Mouse (Mus musculus) 416B (cell line): ENCODE measurements around the gene Galnt4.
A peak's percentile ranks its signal among the peaks of the same experiment; 100 is the strongest.

ENCODE experiments used
- DNase-seq: peaks from one replicate; pipeline ENCODE4 v3.0.0; 2011; ENCODE audit warnings: low read depth

Galnt4 gene

DNA sequence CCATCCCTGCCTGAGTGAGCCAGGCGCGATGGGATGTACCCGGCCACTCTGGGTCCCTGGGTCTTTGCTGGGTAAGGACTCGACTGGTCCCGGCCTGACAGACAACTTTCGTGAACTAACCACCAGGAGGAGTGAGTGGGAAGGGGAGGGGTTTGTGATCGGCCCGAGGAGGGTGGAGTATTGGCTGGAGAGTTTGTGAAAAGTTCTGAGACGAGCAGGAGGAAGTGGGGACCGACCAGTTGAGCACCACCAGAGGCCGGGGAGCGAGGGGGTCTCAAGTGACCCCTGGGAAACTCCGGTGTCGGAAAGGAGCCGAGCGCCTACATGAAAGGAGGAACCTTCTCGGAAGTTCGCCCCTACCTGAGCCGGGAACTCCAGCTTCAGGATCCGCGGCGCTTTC lies at the start of gene Galnt4:
Gene Galnt4 (plus strand): TSS at position 196 of the 400 bp plus-strand sequence.
- DNase-seq, result peak; percentile 92

DNA sequence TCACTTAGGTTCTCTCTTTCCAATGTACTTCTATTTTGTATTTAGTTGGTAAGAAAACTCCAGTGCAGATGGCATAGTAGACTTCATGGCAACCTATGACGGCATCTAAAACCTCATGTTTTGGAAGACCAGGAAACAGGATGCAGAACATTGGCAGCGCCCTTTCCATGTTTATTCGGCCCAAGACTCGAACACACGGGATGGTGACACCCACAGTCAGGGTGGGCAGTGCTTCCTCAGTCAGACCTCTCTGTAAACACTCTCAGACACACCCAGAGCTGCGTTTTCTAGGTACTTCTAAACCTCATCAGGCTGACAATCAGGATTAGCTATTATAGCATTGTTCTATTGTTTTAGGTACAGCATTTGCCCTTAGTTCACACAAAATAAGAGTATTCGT lies 47.4 kb upstream of the Galnt4 start:
- DNase-seq, result no peak

DNA sequence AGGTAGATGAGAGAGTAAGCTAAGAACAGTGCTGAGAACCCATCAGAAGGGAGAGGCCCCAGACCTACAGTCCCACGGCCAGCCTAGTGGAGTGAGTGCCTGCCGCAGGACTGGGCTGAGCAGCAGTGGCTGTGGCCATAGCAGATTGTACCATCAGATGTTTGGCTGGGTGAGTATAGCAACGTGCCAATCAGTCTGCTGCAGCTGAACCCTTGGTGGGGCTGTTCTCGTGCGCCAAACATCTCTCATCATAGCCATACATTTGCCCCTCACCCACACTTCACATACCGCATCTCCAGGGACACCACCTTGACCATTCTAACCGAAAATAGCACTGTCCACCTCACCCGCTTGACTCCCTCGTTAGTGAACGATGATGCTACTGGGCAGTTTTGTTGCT lies 46.5 kb upstream of the Galnt4 start:
- DNase-seq, result no peak

DNA sequence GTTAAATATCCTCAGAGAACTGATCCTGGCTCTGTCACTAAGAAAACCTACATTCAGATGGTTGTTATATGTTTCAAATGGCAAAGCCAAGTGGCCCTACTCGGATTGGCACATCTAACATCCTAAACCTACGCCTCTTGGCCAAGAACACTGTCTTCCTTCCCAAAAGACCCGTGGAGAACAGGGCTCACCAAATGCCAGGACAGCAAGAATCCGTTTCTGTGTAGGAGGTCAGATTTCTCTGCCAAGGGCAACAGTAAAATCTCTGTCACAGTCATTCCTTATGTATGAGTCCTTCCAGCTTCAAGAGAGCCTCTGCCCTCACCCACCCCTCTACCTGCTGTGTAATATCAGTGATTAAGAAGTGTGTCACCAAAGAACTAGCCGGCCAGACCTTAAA lies 45.4 kb upstream of the Galnt4 start:
- DNase-seq, result no peak

GRCm38 (mm10) chr10:99076113-99076895 lies 31.7 kb upstream of the Galnt4 start:
- DNase-seq, result no peak

- DNase-seq, result peak; percentile 24
Observed at GRCm38 (mm10) chr10:99078621-99079020, 29.3 kb upstream of the Galnt4 start.

- DNase-seq, result peak; percentile 94
Observed at GRCm38 (mm10) chr10:99081569-99081990, 26.4 kb upstream of the Galnt4 start.

DNA sequence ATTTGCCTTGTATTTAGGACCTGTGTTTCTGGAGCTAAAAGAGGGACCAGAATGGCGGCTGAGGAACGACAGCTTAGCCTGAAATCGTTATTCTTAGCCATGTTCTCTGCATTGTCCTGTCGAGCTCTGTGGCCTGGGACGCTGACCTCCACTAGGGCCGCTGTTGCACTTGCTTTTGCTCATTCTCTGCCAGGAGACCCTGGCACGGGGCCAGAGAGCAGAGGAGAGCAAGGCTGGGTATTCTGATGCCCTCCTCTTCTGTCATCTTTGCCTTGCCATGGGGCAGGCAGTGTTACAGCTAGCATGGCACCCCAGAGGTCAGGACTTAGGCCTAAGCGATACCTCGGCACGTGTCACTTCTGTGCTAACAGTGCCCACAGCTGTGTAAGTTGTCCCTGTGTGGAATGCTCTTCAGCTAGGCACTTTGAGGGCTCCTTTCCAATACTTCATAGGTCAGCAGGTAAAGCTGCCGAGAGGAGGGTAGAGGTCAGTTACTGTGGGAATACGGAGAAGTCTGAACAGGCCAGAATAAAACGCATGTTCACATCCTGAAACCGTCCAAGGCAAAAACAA lies 24.4 kb upstream of the Galnt4 start:
- no peak for DNase-seq

- DNase-seq, result peak; percentile 83
Observed at GRCm38 (mm10) chr10:99084397-99085239, 23.3 kb upstream of the Galnt4 start.

DNA sequence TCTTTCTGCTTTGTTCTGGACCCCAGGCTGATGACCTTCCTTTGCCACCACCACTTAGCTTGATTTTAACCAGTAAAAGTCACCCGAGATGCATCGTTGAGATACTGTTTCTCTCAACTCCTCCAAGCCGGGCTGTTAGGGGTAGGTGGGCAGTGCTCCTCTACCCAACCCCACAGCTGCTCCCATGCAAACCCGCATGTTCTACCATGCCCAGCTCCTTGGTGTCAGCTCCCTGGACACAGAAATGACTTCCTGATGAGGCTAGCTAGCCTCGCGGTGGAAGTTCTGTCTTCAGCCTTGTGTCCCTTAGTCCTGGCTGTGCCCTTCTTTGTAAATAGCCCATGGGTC lies 22.7 kb upstream of the Galnt4 start:
- DNase-seq, result no peak

- DNase-seq, result no peak
Observed at GRCm38 (mm10) chr10:99086029-99086428, 21.9 kb upstream of the Galnt4 start.

DNA sequence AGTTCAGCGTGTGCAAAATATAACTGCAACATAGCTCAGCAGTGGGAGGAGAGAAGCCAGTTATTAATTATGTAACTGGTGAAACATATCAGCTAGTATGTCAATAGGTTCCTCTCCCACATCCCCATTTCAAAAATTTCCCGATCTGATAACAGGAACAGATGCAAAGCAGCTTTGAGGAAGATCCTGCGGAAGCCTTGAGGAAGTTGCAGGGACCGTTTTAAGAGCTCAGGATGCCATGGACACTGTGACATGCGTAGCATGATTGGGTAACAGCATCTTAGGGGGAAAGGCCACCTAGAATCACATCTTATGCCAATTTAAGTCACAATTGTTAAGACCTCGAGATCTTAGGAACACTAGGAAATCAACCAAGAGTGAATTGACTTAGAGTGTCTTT lies 18.1 kb upstream of the Galnt4 start:
- no peak for DNase-seq

- DNase-seq, result no peak
Observed at GRCm38 (mm10) chr10:99093364-99093763, 14.6 kb upstream of the Galnt4 start.

DNA sequence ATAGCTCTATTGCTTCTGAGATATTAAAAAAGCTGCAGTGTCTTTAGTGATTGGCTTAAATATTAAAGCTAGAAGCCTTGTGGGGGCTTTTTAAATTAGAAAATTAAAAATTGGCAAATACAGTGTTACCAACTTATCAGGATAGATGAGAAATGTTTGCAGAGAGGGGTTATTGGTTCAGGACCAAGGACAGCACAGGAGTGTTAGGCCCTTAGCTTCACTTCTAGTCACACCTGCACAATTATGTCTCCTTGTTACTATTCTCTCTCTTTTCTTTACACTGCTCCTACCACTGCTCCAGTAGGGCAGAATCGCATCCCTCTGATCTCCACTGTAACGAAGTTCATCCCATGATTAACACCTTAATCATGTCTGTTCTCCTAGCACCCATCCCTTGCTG lies 12.8 kb upstream of the Galnt4 start:
- DNase-seq, result peak; percentile 27

- peak; percentile 63 for DNase-seq
Observed at GRCm38 (mm10) chr10:99097374-99097773, 10.6 kb upstream of the Galnt4 start.

GRCm38 (mm10) chr10:99105522-99105921 lies 2.4 kb upstream of the Galnt4 start:
- DNase-seq, result no peak

GRCm38 (mm10) chr10:99106311-99106702 lies 1.7 kb upstream of the Galnt4 start:
- DNase-seq, result no peak

GRCm38 (mm10) chr10:99106703-99107631 lies 992 bp upstream of the Galnt4 start, which contains the start of gene Poc1b:
TSS of gene Poc1b (plus strand) at chr10:99107036.
- DNase-seq, result peak; percentile 81

DNA sequence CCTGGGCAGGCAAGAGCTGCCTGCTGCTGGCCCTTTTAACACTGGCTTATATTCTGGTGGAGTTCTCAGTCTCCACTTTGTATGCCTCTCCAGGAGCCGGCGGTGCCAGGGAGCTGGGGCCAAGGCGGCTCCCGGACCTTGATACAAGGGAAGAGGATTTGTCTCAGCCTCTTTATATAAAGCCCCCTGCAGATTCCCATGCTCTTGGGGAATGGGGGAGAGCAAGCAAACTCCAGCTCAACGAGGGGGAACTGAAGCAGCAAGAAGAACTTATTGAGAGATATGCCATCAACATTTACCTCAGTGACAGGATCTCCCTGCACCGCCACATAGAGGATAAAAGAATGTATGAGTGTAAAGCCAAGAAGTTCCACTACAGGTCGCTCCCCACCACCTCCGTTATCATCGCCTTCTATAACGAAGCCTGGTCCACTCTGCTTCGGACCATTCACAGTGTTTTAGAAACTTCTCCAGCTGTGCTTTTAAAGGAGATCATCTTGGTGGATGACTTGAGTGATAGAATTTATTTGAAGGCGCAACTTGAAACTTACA lies 548 bp downstream of the Galnt4 start:
- DNase-seq, result peak; percentile 17

GRCm38 (mm10) chr10:99113533-99113932 lies 5.6 kb downstream of the Galnt4 start:
- DNase-seq, result no peak

GRCm38 (mm10) chr10:99114295-99114694 lies 6.3 kb downstream of the Galnt4 start:
- DNase-seq, result no peak
